Mouse (Mus musculus): Measurements from ENCODE around the gene Lamb2.

The Lamb2 gene

GRCm38 (mm10) chr9:108461181-108461631, 18.3 kb upstream of the Lamb2 start, which contains the start of gene Klhdc8b:
TSS of gene Klhdc8b (minus strand) at chr9:108461581.
- DNase-seq (ENCODE audit: low spot score in 2 of 2) = no peak

- DNase-seq (ENCODE audit: low spot score in 2 of 2) = no peak
Measured at GRCm38 (mm10) chr9:108461675-108462074, 17.9 kb upstream of the Lamb2 start.

GRCm38 (mm10) chr9:108462192-108462591, 17.3 kb upstream of the Lamb2 start:
- no peak for DNase-seq (ENCODE audit: low spot score in 2 of 2)

GRCm38 (mm10) chr9:108463713-108464112, 15.8 kb upstream of the Lamb2 start:
- no peak for DNase-seq (ENCODE audit: low spot score in 2 of 2)

- no peak for DNase-seq (ENCODE audit: low spot score in 2 of 2)
Measured at GRCm38 (mm10) chr9:108466219-108466618, 13.3 kb upstream of the Lamb2 start.

GRCm38 (mm10) chr9:108469430-108469829, 10.1 kb upstream of the Lamb2 start:
- no peak for DNase-seq (ENCODE audit: low spot score in 2 of 2)

GRCm38 (mm10) chr9:108469845-108470244, 9.7 kb upstream of the Lamb2 start:
- no peak for DNase-seq (ENCODE audit: low spot score in 2 of 2)

GRCm38 (mm10) chr9:108474528-108474927, 5.0 kb upstream of the Lamb2 start:
- DNase-seq (ENCODE audit: low spot score in 2 of 2) = no peak

- DNase-seq (ENCODE audit: low spot score in 2 of 2) = no peak
Measured at GRCm38 (mm10) chr9:108478638-108479156, 839 bp upstream of the Lamb2 start.

- no peak for DNase-seq (ENCODE audit: low spot score in 2 of 2)
Measured at GRCm38 (mm10) chr9:108479241-108479640, 295 bp upstream of the Lamb2 start.

- DNase-seq (ENCODE audit: low spot score in 2 of 2) = no peak
Measured at GRCm38 (mm10) chr9:108480813-108481519, 1.4 kb downstream of the Lamb2 start.

- DNase-seq (ENCODE audit: low spot score in 2 of 2) = no peak
Measured at GRCm38 (mm10) chr9:108481520-108482210, 2.1 kb downstream of the Lamb2 start.

- no peak for DNase-seq (ENCODE audit: low spot score in 2 of 2)
Measured at GRCm38 (mm10) chr9:108483051-108483790, 3.7 kb downstream of the Lamb2 start.

- DNase-seq (ENCODE audit: low spot score in 2 of 2) = no peak
Measured at GRCm38 (mm10) chr9:108484021-108484420, 4.5 kb downstream of the Lamb2 start.

GRCm38 (mm10) chr9:108485301-108485875, 5.9 kb downstream of the Lamb2 start:
- no peak for DNase-seq (ENCODE audit: low spot score in 2 of 2)

GRCm38 (mm10) chr9:108486973-108487530, 7.5 kb downstream of the Lamb2 start:
- no peak for DNase-seq (ENCODE audit: low spot score in 2 of 2)

GRCm38 (mm10) chr9:108488403-108488802, 8.9 kb downstream of the Lamb2 start:
- DNase-seq (ENCODE audit: low spot score in 2 of 2) = no peak

GRCm38 (mm10) chr9:108489215-108489614, 9.7 kb downstream of the Lamb2 start:
- peak in 1 of 2 experiments; percentile 5 for DNase-seq (ENCODE audit: low spot score in 2 of 2)

GRCm38 (mm10) chr9:108489702-108490558, 10.4 kb downstream of the Lamb2 start:
- peak in 1 of 2 experiments; percentile 6 for DNase-seq (ENCODE audit: low spot score in 2 of 2)

GRCm38 (mm10) chr9:108490559-108491285, 11.2 kb downstream of the Lamb2 start, which contains the start of gene Usp19:
TSS of gene Usp19 (plus strand) at chr9:108490602.
- peak; percentile 81 to 89 for DNase-seq (ENCODE audit: low spot score in 2 of 2)

All from spleen, postnatal 14 days (tissue).